Mouse (Mus musculus): ENCODE measurements at regions not wholly inside any gene's neighbourhood (a gene's known extent, or its start where the extent isn't known, plus 50 kb on each side); places are given as distances from the start of the nearest gene placed in this dataset.
"Not testable (repeated sequence)": the region's sequence is repeated elsewhere in the genome, so short reads cannot be mapped to it uniquely, and the experiment has no call there.

GRCm38 (mm10) chr12:80055894-80056293 is 56.9 kb downstream of the Zfp36l1 start:
- DNase-seq (ENCODE audit: low spot score), result not testable (repeated sequence)

DNA sequence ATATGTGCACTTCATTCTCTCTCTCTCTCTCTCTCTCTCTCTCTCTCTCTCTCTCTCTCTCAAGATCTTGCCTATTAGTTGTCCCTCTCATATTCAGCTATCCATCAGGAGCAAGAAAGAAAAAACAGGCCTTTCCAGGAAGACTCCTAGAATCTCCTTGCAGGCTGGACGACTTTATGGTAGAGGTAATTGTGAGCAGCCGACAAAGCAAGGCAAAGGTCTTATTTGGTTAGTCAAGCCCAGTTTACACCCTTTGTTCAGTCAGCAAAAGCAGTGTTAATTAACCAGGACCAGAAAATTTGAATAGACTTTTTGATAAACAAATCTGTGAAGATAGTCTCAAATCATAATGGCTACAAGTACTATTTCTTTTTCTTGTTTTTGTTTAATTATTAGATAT is 57.4 kb downstream of the Zfp36l1 start:
- no peak for DNase-seq (ENCODE audit: low spot score)

GRCm38 (mm10) chr12:80054655-80055037 is 58.2 kb downstream of the Zfp36l1 start:
- no peak for DNase-seq (ENCODE audit: low spot score)

DNA sequence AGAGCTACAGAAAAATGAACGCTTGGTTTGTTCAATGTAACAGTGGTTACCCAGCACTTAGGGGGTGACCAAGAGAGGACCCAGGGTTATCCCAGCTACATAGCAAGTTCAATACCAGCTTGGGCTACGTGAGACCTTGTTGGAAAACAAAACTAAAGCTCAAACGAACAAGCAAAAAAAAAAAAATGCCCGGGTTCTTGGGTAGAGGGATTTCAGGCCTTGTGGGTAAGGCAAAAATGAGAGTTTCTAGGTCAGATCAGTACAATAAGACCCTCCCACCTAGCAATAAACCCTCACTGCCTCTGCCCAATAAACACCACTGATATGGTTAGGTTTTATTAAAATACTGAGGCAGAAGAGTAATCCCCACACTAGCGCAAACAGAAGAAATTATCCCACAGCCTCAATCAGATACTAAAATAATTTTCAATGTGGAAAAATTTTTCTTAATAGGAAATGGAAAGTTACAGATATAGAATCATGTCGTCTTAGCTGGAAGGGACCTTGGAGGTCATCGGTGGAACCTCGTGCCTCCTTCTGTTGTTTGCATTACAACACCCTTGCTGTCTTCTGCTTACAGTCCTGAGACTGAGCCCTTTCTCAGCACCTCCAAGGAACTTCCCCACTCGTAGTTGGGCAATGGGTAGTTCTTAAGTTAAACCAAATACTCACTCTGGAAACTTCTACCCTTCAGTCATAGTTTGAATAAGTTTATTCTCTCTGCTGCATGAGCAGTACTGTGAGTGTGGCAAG is 58.7 kb downstream of the Zfp36l1 start:
- DNase-seq (ENCODE audit: low spot score), result no peak

DNA sequence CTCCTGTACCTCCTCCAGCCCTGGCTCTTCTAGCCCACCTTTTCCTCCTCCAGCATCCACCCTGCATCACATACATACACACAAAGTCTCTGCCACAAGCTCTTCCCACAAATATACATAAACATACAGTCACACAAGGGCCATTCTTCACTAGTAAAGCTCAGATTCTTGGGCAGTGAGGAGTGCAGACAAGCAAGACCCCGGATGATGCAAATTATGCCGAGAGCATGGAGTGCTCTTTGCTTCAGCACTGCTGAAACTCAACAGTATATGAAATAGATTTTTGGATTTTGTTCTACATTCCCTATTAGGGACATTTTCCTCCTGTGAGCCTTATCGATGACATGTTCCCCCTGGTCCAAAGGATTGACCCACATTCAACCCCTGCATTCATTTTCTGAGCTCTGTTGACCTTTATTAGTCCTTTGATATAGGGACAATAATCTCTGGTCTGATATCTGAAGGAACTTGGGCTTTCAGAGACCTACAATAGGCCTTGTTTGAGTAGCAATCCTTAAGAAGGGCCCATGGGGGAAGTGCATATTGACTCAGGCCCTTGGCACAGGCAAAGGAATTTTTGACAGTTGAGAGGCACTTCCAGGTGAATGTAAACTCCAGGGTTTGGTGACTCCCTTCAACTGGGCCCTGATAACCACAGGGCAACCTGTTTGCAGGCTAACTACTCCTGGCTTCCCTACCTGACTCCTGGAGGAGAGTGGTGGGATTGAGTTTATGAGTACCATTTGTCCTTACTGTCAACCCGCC is 64.4 kb downstream of the Zfp36l1 start:
- no peak for DNase-seq (ENCODE audit: low spot score)

GRCm38 (mm10) chr12:80046625-80047303 is 66.0 kb downstream of the Zfp36l1 start:
- no peak for DNase-seq (ENCODE audit: low spot score)

- no peak for DNase-seq (ENCODE audit: low spot score)
These were observed 71.1 kb downstream of the Zfp36l1 start for GRCm38 (mm10) chr12:80041510-80042324.

DNA sequence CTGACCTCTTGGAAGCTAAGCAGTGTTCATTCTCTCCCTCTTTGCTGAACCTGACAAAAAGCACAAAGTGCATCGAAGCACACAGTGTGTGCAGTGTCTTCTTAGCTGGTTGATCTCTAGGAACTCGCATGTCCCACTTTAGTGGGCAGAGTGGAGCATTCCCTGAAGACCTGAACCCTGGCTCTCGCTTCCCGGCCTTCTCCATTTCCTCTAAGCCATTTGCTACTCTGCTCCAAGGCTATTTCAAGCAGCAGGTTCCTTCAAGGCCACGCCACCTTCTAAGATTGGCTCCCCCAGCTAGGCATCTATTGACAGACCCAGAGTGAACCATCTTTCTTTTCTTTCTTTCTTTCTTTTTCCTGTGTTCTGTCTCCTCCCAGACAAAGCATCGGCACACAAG is 71.8 kb downstream of the Zfp36l1 start:
- no peak for DNase-seq (ENCODE audit: low spot score)

- DNase-seq (ENCODE audit: low spot score), result no peak
These were observed 72.6 kb downstream of the Zfp36l1 start for GRCm38 (mm10) chr12:80040233-80040632.

DNA sequence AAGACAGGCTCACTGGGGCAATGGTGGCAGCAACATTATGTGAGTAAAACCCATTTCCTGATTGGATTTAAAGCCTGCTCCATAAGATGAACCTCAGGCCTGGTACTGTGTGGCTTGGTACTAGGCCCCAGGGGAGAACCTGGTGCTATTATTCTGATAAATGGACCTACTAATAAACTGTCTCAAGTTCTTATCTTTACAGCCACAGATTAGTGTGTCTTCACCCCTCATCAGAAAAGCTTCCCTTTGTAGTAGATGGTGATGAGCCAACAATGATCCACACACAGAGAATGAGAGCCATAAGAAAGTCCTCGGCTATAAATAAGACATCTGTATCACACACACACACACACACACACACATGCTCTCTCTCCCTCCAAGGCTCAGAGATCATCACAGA is 73.7 kb downstream of the Zfp36l1 start:
- no peak for DNase-seq (ENCODE audit: low spot score)

DNA sequence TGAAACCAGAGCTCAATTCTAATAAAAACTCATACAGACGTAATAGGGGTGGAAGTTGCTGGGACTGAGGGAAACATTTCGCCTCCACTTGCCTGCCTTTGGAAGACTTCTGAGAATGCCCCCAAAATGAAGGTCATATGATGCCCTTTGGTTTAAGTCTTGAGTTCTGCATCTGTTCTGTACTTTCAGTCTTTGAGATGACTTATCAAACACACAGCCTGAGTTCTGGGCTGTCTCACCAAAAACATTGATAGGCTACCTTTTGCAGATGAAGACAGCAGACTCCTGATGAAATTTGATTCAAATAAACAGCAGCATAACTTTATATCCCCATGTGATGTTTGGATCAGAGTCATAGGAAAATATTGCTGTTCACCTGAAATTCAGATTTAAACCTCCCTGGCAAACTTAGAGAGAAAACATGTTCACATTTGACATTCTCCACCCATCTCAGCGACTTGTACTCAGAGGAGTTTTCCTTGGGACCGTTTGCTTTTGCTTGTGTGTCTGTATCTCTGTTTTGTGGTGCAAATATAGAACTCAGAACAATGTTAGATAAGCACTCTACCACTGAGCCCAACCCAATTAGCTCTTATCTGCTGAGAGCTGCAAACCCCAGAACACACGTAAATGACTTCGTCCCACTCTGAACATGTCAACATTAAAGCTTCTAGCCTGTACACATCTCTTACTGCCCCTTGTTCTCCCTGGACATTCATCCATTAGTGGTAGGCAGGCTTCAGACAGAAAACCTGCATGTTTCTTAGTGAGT is 77.1 kb downstream of the Zfp36l1 start:
- DNase-seq (ENCODE audit: low spot score), result no peak

GRCm38 (mm10) chr12:80034963-80035411 is 77.8 kb downstream of the Zfp36l1 start:
- DNase-seq (ENCODE audit: low spot score), result no peak

DNA sequence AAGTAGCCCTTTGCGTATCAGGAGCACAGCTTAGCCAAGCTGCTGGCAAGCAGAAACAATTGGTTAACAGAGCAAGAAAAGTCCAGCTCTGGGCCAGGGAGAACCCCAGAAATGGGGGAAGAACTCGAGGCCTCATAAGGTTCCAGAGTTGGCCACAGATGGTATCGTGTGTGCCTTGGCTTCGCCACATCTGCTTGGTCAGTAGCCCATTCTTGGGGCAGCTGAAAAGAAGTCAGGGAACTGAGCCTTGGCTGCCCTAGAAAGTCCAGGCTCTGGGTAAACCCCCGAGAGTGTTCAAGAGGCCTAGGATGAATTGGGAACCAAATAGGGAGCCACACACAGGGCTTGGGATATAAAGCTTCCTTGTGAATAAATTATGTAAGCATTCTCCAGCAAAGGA is 78.7 kb downstream of the Zfp36l1 start:
- DNase-seq (ENCODE audit: low spot score), result no peak

GRCm38 (mm10) chr12:80032520-80032919 is 80.3 kb downstream of the Zfp36l1 start:
- no peak for DNase-seq (ENCODE audit: low spot score)

DNA sequence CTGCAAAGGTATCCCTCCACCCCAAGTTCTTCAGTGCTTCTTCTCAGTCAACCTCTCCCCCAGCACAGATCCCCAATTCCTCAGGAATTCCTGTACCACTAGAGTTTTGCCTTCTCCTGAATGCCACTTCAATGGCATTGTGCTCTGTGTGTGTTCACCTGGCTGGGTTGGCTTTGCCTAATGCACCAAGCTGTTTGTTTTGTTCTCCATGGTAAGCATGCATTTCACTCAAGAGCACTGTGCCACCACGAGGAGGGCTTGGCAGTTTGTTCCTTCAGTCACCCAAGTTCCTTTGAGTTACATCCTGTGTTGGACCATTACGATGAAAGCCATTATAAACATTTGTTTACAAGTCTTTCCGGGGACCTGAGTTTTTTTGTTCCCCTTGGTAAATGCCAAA is 84.5 kb downstream of the Zfp36l1 start:
- DNase-seq (ENCODE audit: low spot score), result no peak

GRCm38 (mm10) chr12:80023107-80024078 is 89.4 kb downstream of the Zfp36l1 start:
- peak; percentile 38 for DNase-seq (ENCODE audit: low spot score)

DNA sequence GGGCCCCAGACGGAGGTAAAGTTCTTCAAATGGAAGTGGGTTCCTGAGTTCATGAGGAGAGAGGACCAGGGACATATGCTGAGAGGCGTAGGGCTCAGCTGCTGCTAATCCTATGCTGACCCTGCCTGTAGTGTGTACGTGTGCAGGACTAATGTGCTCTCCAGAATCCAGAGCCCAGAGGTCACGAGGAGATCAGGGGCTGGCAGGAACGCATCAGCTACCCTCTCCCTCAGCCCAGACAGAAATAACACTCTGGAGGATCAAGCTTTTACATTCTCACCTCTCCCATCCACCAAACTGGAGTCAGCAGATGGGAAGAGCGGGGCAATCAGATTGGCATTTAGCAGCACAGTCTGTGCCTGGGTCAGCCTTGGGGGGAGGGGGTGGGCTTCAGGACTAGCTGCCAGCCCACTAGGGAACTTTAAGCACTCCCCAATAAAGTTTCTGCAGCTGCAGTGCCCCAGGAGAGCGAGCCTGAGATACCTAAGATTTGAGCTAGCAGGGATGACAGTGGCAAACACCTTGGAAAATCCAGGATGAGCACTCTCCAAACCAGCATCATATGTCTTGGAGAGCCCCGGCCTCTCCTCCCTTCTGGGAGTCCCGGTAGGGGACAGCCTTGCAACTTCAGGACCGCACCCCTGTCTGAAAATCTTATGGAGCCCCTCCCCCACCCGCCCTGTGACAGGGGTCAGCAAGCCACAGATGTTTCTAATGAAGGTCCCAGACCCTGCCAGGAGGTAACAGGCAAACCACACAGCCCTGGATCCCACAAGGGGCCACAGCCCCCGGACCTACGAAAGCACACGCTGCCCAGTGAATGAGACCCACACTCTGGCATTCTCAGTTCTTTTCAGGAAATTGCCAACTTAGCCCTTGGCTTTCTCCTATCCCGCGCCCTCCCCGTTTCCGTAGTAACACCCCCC is 90.4 kb downstream of the Zfp36l1 start:
- peak; percentile 53 for DNase-seq (ENCODE audit: low spot score)

- peak; percentile 50 for DNase-seq (ENCODE audit: low spot score)
These were observed 91.8 kb downstream of the Zfp36l1 start for GRCm38 (mm10) chr12:80021030-80021473.

DNA sequence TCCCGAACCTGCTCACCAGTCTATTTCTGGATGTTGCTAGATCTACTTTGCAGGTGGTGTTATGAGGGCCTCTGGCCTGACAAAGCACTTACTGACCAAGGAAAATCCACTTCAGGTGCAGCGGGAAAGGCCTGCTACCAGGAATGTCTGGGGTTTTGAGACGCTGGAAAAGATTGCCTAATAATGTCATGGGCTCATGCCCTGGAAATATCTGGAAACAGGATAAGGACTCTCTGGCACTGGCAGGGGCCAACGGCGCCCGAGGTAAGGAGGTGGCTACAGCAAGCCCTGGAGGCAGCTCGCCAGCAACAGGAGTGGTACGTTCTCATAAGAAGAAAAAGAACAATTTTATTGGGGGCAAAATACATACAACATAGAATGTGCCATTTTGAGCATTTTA is 94.7 kb downstream of the Zfp36l1 start:
- no peak for DNase-seq (ENCODE audit: low spot score)
